Mouse (Mus musculus): Measurements from ENCODE around the gene Nif3l1. TPM values are rescaled to one million over a fixed set of nuclear protein-coding genes. Genes with fewer than 3 reads are reported as not detected.

Nif3l1 gene
- polyA plus RNA-seq, 1 experiment from 2014 or later, result 36.1 TPM

- H3K9me3 ChIP-seq (ENCODE audit: control insufficient read depth, low read length), result no peaks in the 10 kb centered on the region
- WGBS, result 9% methylated on average over 10 of the region's 10 CpGs
- H3K36me3 ChIP-seq (ENCODE audit: control insufficient read depth, insufficient read depth, low read length), result peaks cover 51% of the 10 kb centered on the region
- no peak for ATAC-seq (ENCODE audit: low read depth)
- H3K27me3 ChIP-seq (replicated peaks; ENCODE audit: control insufficient read depth, insufficient read depth, low read length), result no peaks in the 10 kb centered on the region
- H3K4me1 ChIP-seq (ENCODE audit: control insufficient read depth, insufficient read depth, low read length), result peaks cover 14% of the 10 kb centered on the region; the same call in 1 of the 2 replicates
- H3K27ac ChIP-seq (replicated peaks; ENCODE audit: low read depth, low read length), result peak overlapping the region; percentile 88
- no peak for DNase-seq (ENCODE audit: low spot score)
- peak overlapping the region; percentile 84 for H3K9ac ChIP-seq (ENCODE audit: low read depth, low read length)
- H3K4me2 ChIP-seq (ENCODE audit: low read depth, low read length), result peak overlapping the region; percentile 68
- H3K4me3 ChIP-seq (ENCODE audit: low read depth, low read length), result peak overlapping the region; percentile 56
These were observed 260 bp upstream of the Nif3l1 start for GRCm38 (mm10) chr1:58444691-58445090.

GRCm38 (mm10) chr1:58445861-58446260 is 910 bp downstream of the Nif3l1 start:
- DNase-seq (ENCODE audit: low spot score) (no peak), ATAC-seq (ENCODE audit: low read depth) (no peak)
- Histone ChIP-seq H3K4me2 (ENCODE audit: low read depth, low read length) (peak overlapping the region; percentile 68), H3K9me3 (ENCODE audit: control insufficient read depth, low read length) (no peaks in the 10 kb centered on the region), H3K9ac (ENCODE audit: low read depth, low read length) (peak overlapping the region; percentile 84), H3K36me3 (ENCODE audit: control insufficient read depth, insufficient read depth, low read length) (peaks cover 49% of the 10 kb centered on the region), H3K4me3 (ENCODE audit: low read depth, low read length) (peak overlapping the region; percentile 56), H3K27ac (replicated peaks; ENCODE audit: low read depth, low read length) (peak overlapping the region; percentile 88), H3K27me3 (replicated peaks; ENCODE audit: control insufficient read depth, insufficient read depth, low read length) (no peaks in the 10 kb centered on the region), H3K4me1 (ENCODE audit: control insufficient read depth, insufficient read depth, low read length) (peaks cover 14% of the 10 kb centered on the region; the same call in 1 of the 2 replicates)
- WGBS, result 7% methylated on average over 11 of the region's 11 CpGs

- no peak overlapping the region for H3K4me3 ChIP-seq (ENCODE audit: low read depth, low read length)
- H3K36me3 ChIP-seq (ENCODE audit: control insufficient read depth, insufficient read depth, low read length), result peaks cover 49% of the 10 kb centered on the region
- H3K9me3 ChIP-seq (ENCODE audit: control insufficient read depth, low read length), result no peaks in the 10 kb centered on the region
- H3K27ac ChIP-seq (replicated peaks; ENCODE audit: low read depth, low read length), result no peak overlapping the region
- no peak for ATAC-seq (ENCODE audit: low read depth)
- no peaks in the 10 kb centered on the region for H3K27me3 ChIP-seq (replicated peaks; ENCODE audit: control insufficient read depth, insufficient read depth, low read length)
- 94% methylated on average over 7 of the region's 7 CpGs for WGBS
- peaks cover 14% of the 10 kb centered on the region; the same call in 1 of the 2 replicates for H3K4me1 ChIP-seq (ENCODE audit: control insufficient read depth, insufficient read depth, low read length)
- H3K4me2 ChIP-seq (ENCODE audit: low read depth, low read length), result no peak overlapping the region
- no peak for DNase-seq (ENCODE audit: low spot score)
- H3K9ac ChIP-seq (ENCODE audit: low read depth, low read length), result no peak overlapping the region
These were observed 2.8 kb downstream of the Nif3l1 start for GRCm38 (mm10) chr1:58447766-58448165.

- no peaks in the 10 kb centered on the region for H3K9me3 ChIP-seq (ENCODE audit: control insufficient read depth, low read length)
- H3K4me3 ChIP-seq (ENCODE audit: low read depth, low read length), result no peak overlapping the region
- no peak overlapping the region for H3K27ac ChIP-seq (replicated peaks; ENCODE audit: low read depth, low read length)
- ATAC-seq (ENCODE audit: low read depth) (no peak), DNase-seq (ENCODE audit: low spot score) (no peak)
- H3K9ac ChIP-seq (ENCODE audit: low read depth, low read length), result no peak overlapping the region
- no peaks in the 10 kb centered on the region for H3K27me3 ChIP-seq (replicated peaks; ENCODE audit: control insufficient read depth, insufficient read depth, low read length)
- no peak overlapping the region for H3K4me2 ChIP-seq (ENCODE audit: low read depth, low read length)
- whole genome bisulfite sequencing, result 90% methylated on average over 7 of the region's 7 CpGs
- H3K4me1 ChIP-seq (ENCODE audit: control insufficient read depth, insufficient read depth, low read length), result peaks cover 14% of the 10 kb centered on the region; the same call in 1 of the 2 replicates
- H3K36me3 ChIP-seq (ENCODE audit: control insufficient read depth, insufficient read depth, low read length), result peaks cover 53% of the 10 kb centered on the region
These were observed 3.4 kb downstream of the Nif3l1 start for GRCm38 (mm10) chr1:58448396-58448795.

GRCm38 (mm10) chr1:58454316-58454715 is 9.4 kb downstream of the Nif3l1 start:
- H3K9ac ChIP-seq (ENCODE audit: low read depth, low read length), result no peak overlapping the region
- no peak overlapping the region for H3K4me2 ChIP-seq (ENCODE audit: low read depth, low read length)
- peak; percentile 47; the same call in 1 of the 2 replicates for ATAC-seq (ENCODE audit: low read depth)
- 89% methylated on average over 6 of the region's 6 CpGs for WGBS
- peaks cover 91% of the 10 kb centered on the region for H3K36me3 ChIP-seq (ENCODE audit: control insufficient read depth, insufficient read depth, low read length)
- no peak for DNase-seq (ENCODE audit: low spot score)
- H3K4me1 ChIP-seq (ENCODE audit: control insufficient read depth, insufficient read depth, low read length), result no peaks in the 10 kb centered on the region
- H3K9me3 ChIP-seq (ENCODE audit: control insufficient read depth, low read length), result no peaks in the 10 kb centered on the region
- no peaks in the 10 kb centered on the region for H3K27me3 ChIP-seq (replicated peaks; ENCODE audit: control insufficient read depth, insufficient read depth, low read length)
- no peak overlapping the region for H3K4me3 ChIP-seq (ENCODE audit: low read depth, low read length)
- H3K27ac ChIP-seq (replicated peaks; ENCODE audit: low read depth, low read length), result no peak overlapping the region

GRCm38 (mm10) chr1:58458175-58458574 is 13.2 kb downstream of the Nif3l1 start:
- Histone ChIP-seq H3K9ac (ENCODE audit: low read depth, low read length) (no peak overlapping the region), H3K4me2 (ENCODE audit: low read depth, low read length) (no peak overlapping the region), H3K27me3 (replicated peaks; ENCODE audit: control insufficient read depth, insufficient read depth, low read length) (no peaks in the 10 kb centered on the region), H3K4me3 (ENCODE audit: low read depth, low read length) (no peak overlapping the region), H3K27ac (replicated peaks; ENCODE audit: low read depth, low read length) (no peak overlapping the region), H3K9me3 (ENCODE audit: control insufficient read depth, low read length) (no peaks in the 10 kb centered on the region), H3K36me3 (ENCODE audit: control insufficient read depth, insufficient read depth, low read length) (peaks cover 97% of the 10 kb centered on the region), H3K4me1 (ENCODE audit: control insufficient read depth, insufficient read depth, low read length) (no peaks in the 10 kb centered on the region)
- DNase-seq (ENCODE audit: low spot score) (no peak), ATAC-seq (ENCODE audit: low read depth) (no peak)
- WGBS, result 87% methylated on average over 5 of the region's 5 CpGs

GRCm38 (mm10) chr1:58458867-58459266 is 13.9 kb downstream of the Nif3l1 start:
- Histone ChIP-seq H3K36me3 (ENCODE audit: control insufficient read depth, insufficient read depth, low read length) (peaks cover 97% of the 10 kb centered on the region), H3K9ac (ENCODE audit: low read depth, low read length) (no peak overlapping the region), H3K4me1 (ENCODE audit: control insufficient read depth, insufficient read depth, low read length) (no peaks in the 10 kb centered on the region), H3K27me3 (replicated peaks; ENCODE audit: control insufficient read depth, insufficient read depth, low read length) (no peaks in the 10 kb centered on the region), H3K9me3 (ENCODE audit: control insufficient read depth, low read length) (no peaks in the 10 kb centered on the region), H3K4me2 (ENCODE audit: low read depth, low read length) (no peak overlapping the region), H3K4me3 (ENCODE audit: low read depth, low read length) (no peak overlapping the region), H3K27ac (replicated peaks; ENCODE audit: low read depth, low read length) (no peak overlapping the region)
- DNase-seq (ENCODE audit: low spot score) (peak; percentile 55), ATAC-seq (ENCODE audit: low read depth) (no peak)
- WGBS, result 60% methylated on average over 2 of the region's 2 CpGs

- WGBS, result 92% methylated on average over 3 of the region's 3 CpGs
These were observed 15.6 kb downstream of the Nif3l1 start for GRCm38 (mm10) chr1:58460566-58460965.

GRCm38 (mm10) chr1:58463935-58464334 is 19.0 kb downstream of the Nif3l1 start:
- ATAC-seq (ENCODE audit: low read depth), result no peak
- Histone ChIP-seq H3K4me1 (ENCODE audit: control insufficient read depth, insufficient read depth, low read length) (no peaks in the 10 kb centered on the region), H3K4me3 (ENCODE audit: low read depth, low read length) (no peak overlapping the region), H3K9ac (ENCODE audit: low read depth, low read length) (no peak overlapping the region), H3K27me3 (replicated peaks; ENCODE audit: control insufficient read depth, insufficient read depth, low read length) (no peaks in the 10 kb centered on the region), H3K4me2 (ENCODE audit: low read depth, low read length) (no peak overlapping the region), H3K9me3 (ENCODE audit: control insufficient read depth, low read length) (no peaks in the 10 kb centered on the region), H3K27ac (replicated peaks; ENCODE audit: low read depth, low read length) (no peak overlapping the region), H3K36me3 (ENCODE audit: control insufficient read depth, insufficient read depth, low read length) (peaks cover 92% of the 10 kb centered on the region)
- DNase-seq (ENCODE audit: low spot score), result peak; percentile 20
- WGBS, result 76% methylated on average over 2 of the region's 2 CpGs

More at GRCm38 (mm10) chr1:58460566-58460965, 15.6 kb downstream of the Nif3l1 start:
- no peak for ATAC-seq (ENCODE audit: low read depth)
- Histone ChIP-seq H3K9me3 (ENCODE audit: control insufficient read depth, low read length) (no peaks in the 10 kb centered on the region), H3K27me3 (replicated peaks; ENCODE audit: control insufficient read depth, insufficient read depth, low read length) (no peaks in the 10 kb centered on the region), H3K9ac (ENCODE audit: low read depth, low read length) (no peak overlapping the region), H3K4me1 (ENCODE audit: control insufficient read depth, insufficient read depth, low read length) (no peaks in the 10 kb centered on the region), H3K4me2 (ENCODE audit: low read depth, low read length) (no peak overlapping the region), H3K4me3 (ENCODE audit: low read depth, low read length) (no peak overlapping the region), H3K36me3 (ENCODE audit: control insufficient read depth, insufficient read depth, low read length) (peaks cover 98% of the 10 kb centered on the region), H3K27ac (replicated peaks; ENCODE audit: low read depth, low read length) (no peak overlapping the region)
- DNase-seq (ENCODE audit: low spot score), result no peak

Data from embryonic facial prominence, embryonic 14.5 days (tissue).